In genomic region chr1:168222794-168223193, GRCm38 (mm10) we compare ENCODE assay signal across 26 mouse cellular contexts.
"Had no signal": no experiment of that assay in that cellular context is flagged by ENCODE, and none has a peak within 500 bp of the region (broad histone marks: within the 10 kb centered on the region; RNA-seq: fewer than 3 reads in every experiment).

No protein-coding gene starts in this region.

- DNase-seq: gastrocnemius, adult 2 months; gastrocnemius, postnatal 10 days; gastrocnemius, postnatal 25 days; heart, adult 18-20 months; heart, postnatal 10 days; heart, postnatal 4 days; kidney, adult 18-20 months; kidney, adult 8-10 months; kidney, postnatal 10 days; kidney, postnatal 25 days; kidney, postnatal 4 days; left cerebral cortex, postnatal 4 days; liver, embryonic 13.5 days had no signal

- ATAC-seq: hindbrain, embryonic 16.5 days; inflammation-experienced regulatory T-cells, adult 6 months; intestine, embryonic 15.5 days; intestine, postnatal 0 days had no signal

- H3K27me3 ChIP-seq: heart, embryonic 12.5 days; hindbrain, embryonic 12.5 days; intestine, embryonic 15.5 days; limb, embryonic 15.5 days; liver, embryonic 13.5 days; liver, embryonic 15.5 days had no signal

- H3K4me3 ChIP-seq: gastrocnemius, adult 2 months; heart, embryonic 10.5 days; heart, embryonic 12.5 days; hindbrain, embryonic 10.5 days; hindbrain, embryonic 12.5 days; intestine, embryonic 15.5 days; layer of hippocampus, adult 2 months; limb, embryonic 13.5 days; limb, embryonic 15.5 days; liver, embryonic 13.5 days; liver, embryonic 15.5 days had no signal

- H3K36me3 ChIP-seq: heart, embryonic 10.5 days; heart, embryonic 12.5 days; hindbrain, embryonic 10.5 days; hindbrain, embryonic 12.5 days; intestine, embryonic 15.5 days; limb, embryonic 13.5 days; limb, embryonic 15.5 days; liver, embryonic 13.5 days; liver, embryonic 15.5 days had no signal

- H3K27ac ChIP-seq: gastrocnemius, adult 2 months; heart, embryonic 10.5 days; hindbrain, embryonic 10.5 days; hindbrain, embryonic 12.5 days; hindbrain, embryonic 14.5 days; intestine, embryonic 15.5 days; limb, embryonic 13.5 days; limb, embryonic 15.5 days; liver, embryonic 13.5 days; liver, embryonic 15.5 days had no signal
